Mouse (Mus musculus): ENCODE results near the gene Olfr631. TPM values are rescaled to one million over a fixed set of nuclear protein-coding genes. Genes with fewer than 3 reads are reported as not detected.

Gene Olfr631
- polyA plus RNA-seq, 1 experiment = not detected

GRCm38 (mm10) chr7:103912969-103913511 is 15.6 kb upstream of the Olfr631 start:
- H3K36me3 ChIP-seq (ENCODE audit: control insufficient read depth, insufficient read depth) = no peaks in the 10 kb centered on the region
- no peaks in the 10 kb centered on the region for H3K79me2 ChIP-seq (ENCODE audit: control insufficient read depth, insufficient read depth)
- H3K4me2 ChIP-seq (ENCODE audit: low read depth) = no peak overlapping the region
- H3K27me3 ChIP-seq (ENCODE audit: control insufficient read depth, insufficient read depth, insufficient read length) = no peaks in the 10 kb centered on the region
- no peak overlapping the region for H3K4me3 ChIP-seq
- TF ChIP-seq TCF3 (IDR thresholded peaks at IDR 0.05; ENCODE audit: insufficient read length, low read depth) (no peak), POLR2A (IDR thresholded peaks at IDR 0.05; ENCODE audit: insufficient read length, low read depth) (no peak), MYOG (IDR thresholded peaks at IDR 0.05; ENCODE audit: control insufficient read depth in 1 of 3, insufficient read depth in 1 of 3, insufficient read length in 2 of 3, low read depth in 2 of 3) (no peak), MAX (IDR thresholded peaks at IDR 0.05; ENCODE audit: low read depth) (no peak), CEBPB (IDR thresholded peaks at IDR 0.05; ENCODE audit: insufficient read depth, poor library complexity, severe bottlenecking) (no peak), MYOD1 (IDR thresholded peaks at IDR 0.05; ENCODE audit: control insufficient read depth in 1 of 3, insufficient read length in 2 of 3, low read depth in 2 of 3) (no peak), POLR2AphosphoS2 (IDR thresholded peaks at IDR 0.05; ENCODE audit: insufficient read length, low read depth) (no peak), E2F4 (IDR thresholded peaks at IDR 0.05; ENCODE audit: insufficient read depth) (no peak), TCF12 (IDR thresholded peaks at IDR 0.05; ENCODE audit: insufficient read depth, poor library complexity, severe bottlenecking) (no peak), REST (IDR thresholded peaks at IDR 0.05; ENCODE audit: insufficient read depth, insufficient read length) (no peak), USF1 (IDR thresholded peaks at IDR 0.05; ENCODE audit: low read depth) (no peak), SRF (IDR thresholded peaks at IDR 0.05; ENCODE audit: control insufficient read depth, insufficient read length, low read depth) (no peak)
- no peak overlapping the region for H3ac ChIP-seq (ENCODE audit: control insufficient read depth, insufficient read length)

- TF ChIP-seq POLR2AphosphoS2 (IDR thresholded peaks at IDR 0.05; ENCODE audit: insufficient read length, low read depth) (no peak), REST (IDR thresholded peaks at IDR 0.05; ENCODE audit: insufficient read depth, insufficient read length) (no peak), E2F4 (IDR thresholded peaks at IDR 0.05; ENCODE audit: insufficient read depth) (no peak), SRF (IDR thresholded peaks at IDR 0.05; ENCODE audit: control insufficient read depth, insufficient read length, low read depth) (no peak), TCF12 (IDR thresholded peaks at IDR 0.05; ENCODE audit: insufficient read depth, poor library complexity, severe bottlenecking) (no peak), TCF3 (IDR thresholded peaks at IDR 0.05; ENCODE audit: insufficient read length, low read depth) (no peak), POLR2A (IDR thresholded peaks at IDR 0.05; ENCODE audit: insufficient read length, low read depth) (no peak), MAX (IDR thresholded peaks at IDR 0.05; ENCODE audit: low read depth) (no peak), USF1 (IDR thresholded peaks at IDR 0.05; ENCODE audit: low read depth) (no peak), MYOD1 (IDR thresholded peaks at IDR 0.05; ENCODE audit: control insufficient read depth in 1 of 3, insufficient read length in 2 of 3, low read depth in 2 of 3) (no peak), MYOG (IDR thresholded peaks at IDR 0.05; ENCODE audit: control insufficient read depth in 1 of 3, insufficient read depth in 1 of 3, insufficient read length in 2 of 3, low read depth in 2 of 3) (no peak), CEBPB (IDR thresholded peaks at IDR 0.05; ENCODE audit: insufficient read depth, poor library complexity, severe bottlenecking) (no peak)
- H3K27me3 ChIP-seq (ENCODE audit: control insufficient read depth, insufficient read depth, insufficient read length) = no peaks in the 10 kb centered on the region
These were observed 13.3 kb upstream of the Olfr631 start for GRCm38 (mm10) chr7:103915338-103915737.

GRCm38 (mm10) chr7:103934264-103934663 is 5.6 kb downstream of the Olfr631 start, which contains the start of gene Olfr632:
Olfr632 (plus strand) TSS chr7:103934347.
- Histone ChIP-seq H3K36me3 (ENCODE audit: control insufficient read depth, insufficient read depth) (no peaks in the 10 kb centered on the region), H3K4me3 (no peak within 1 kb of the TSS), H3ac (ENCODE audit: control insufficient read depth, insufficient read length) (no peak within 1 kb of the TSS), H3K27me3 (ENCODE audit: control insufficient read depth, insufficient read depth, insufficient read length) (no peaks in the 10 kb centered on the region), H3K4me2 (ENCODE audit: low read depth) (no peak within 1 kb of the TSS), H3K79me2 (ENCODE audit: control insufficient read depth, insufficient read depth) (no peaks in the 10 kb centered on the region)
- TF ChIP-seq CEBPB (IDR thresholded peaks at IDR 0.05; ENCODE audit: insufficient read depth, poor library complexity, severe bottlenecking) (no peak), MYOG (IDR thresholded peaks at IDR 0.05; ENCODE audit: control insufficient read depth in 1 of 3, insufficient read depth in 1 of 3, insufficient read length in 2 of 3, low read depth in 2 of 3) (no peak), POLR2AphosphoS2 (IDR thresholded peaks at IDR 0.05; ENCODE audit: insufficient read length, low read depth) (no peak), USF1 (IDR thresholded peaks at IDR 0.05; ENCODE audit: low read depth) (no peak), MAX (IDR thresholded peaks at IDR 0.05; ENCODE audit: low read depth) (no peak), POLR2A (IDR thresholded peaks at IDR 0.05; ENCODE audit: insufficient read length, low read depth) (no peak), TCF3 (IDR thresholded peaks at IDR 0.05; ENCODE audit: insufficient read length, low read depth) (no peak)

More at GRCm38 (mm10) chr7:103915338-103915737, 13.3 kb upstream of the Olfr631 start:
- H3ac ChIP-seq (ENCODE audit: control insufficient read depth, insufficient read length) = no peak overlapping the region
- no peak overlapping the region for H3K4me3 ChIP-seq
- H3K36me3 ChIP-seq (ENCODE audit: control insufficient read depth, insufficient read depth) = no peaks in the 10 kb centered on the region
- no peak overlapping the region for H3K4me2 ChIP-seq (ENCODE audit: low read depth)
- no peaks in the 10 kb centered on the region for H3K79me2 ChIP-seq (ENCODE audit: control insufficient read depth, insufficient read depth)

- Histone ChIP-seq H3K79me2 (ENCODE audit: control insufficient read depth, insufficient read depth) (no peaks in the 10 kb centered on the region), H3K4me3 (no peak overlapping the region), H3K4me2 (ENCODE audit: low read depth) (no peak overlapping the region), H3K27me3 (ENCODE audit: control insufficient read depth, insufficient read depth, insufficient read length) (no peaks in the 10 kb centered on the region), H3K36me3 (ENCODE audit: control insufficient read depth, insufficient read depth) (no peaks in the 10 kb centered on the region), H3ac (ENCODE audit: control insufficient read depth, insufficient read length) (no peak overlapping the region)
- no peak for TF ChIP-seq E2F4 (IDR thresholded peaks at IDR 0.05; ENCODE audit: insufficient read depth)
- TF ChIP-seq REST (IDR thresholded peaks at IDR 0.05; ENCODE audit: insufficient read depth, insufficient read length) = no peak
- no peak for TF ChIP-seq SRF (IDR thresholded peaks at IDR 0.05; ENCODE audit: control insufficient read depth, insufficient read length, low read depth)
- no peak for TF ChIP-seq MYOG (IDR thresholded peaks at IDR 0.05; ENCODE audit: control insufficient read depth in 1 of 3, insufficient read depth in 1 of 3, insufficient read length in 2 of 3, low read depth in 2 of 3)
- TF ChIP-seq POLR2AphosphoS2 (IDR thresholded peaks at IDR 0.05; ENCODE audit: insufficient read length, low read depth) = no peak
- no peak for TF ChIP-seq TCF3 (IDR thresholded peaks at IDR 0.05; ENCODE audit: insufficient read length, low read depth)
- no peak for TF ChIP-seq MAX (IDR thresholded peaks at IDR 0.05; ENCODE audit: low read depth)
- TF ChIP-seq USF1 (IDR thresholded peaks at IDR 0.05; ENCODE audit: low read depth) = no peak
- no peak for TF ChIP-seq CEBPB (IDR thresholded peaks at IDR 0.05; ENCODE audit: insufficient read depth, poor library complexity, severe bottlenecking)
- TF ChIP-seq POLR2A (IDR thresholded peaks at IDR 0.05; ENCODE audit: insufficient read length, low read depth) = no peak
- TF ChIP-seq MYOD1 (IDR thresholded peaks at IDR 0.05; ENCODE audit: control insufficient read depth in 1 of 3, insufficient read length in 2 of 3, low read depth in 2 of 3) = no peak
- TF ChIP-seq TCF12 (IDR thresholded peaks at IDR 0.05; ENCODE audit: insufficient read depth, poor library complexity, severe bottlenecking) = no peak
These were observed 14.1 kb downstream of the Olfr631 start for GRCm38 (mm10) chr7:103942730-103943129.

Measured in myocyte (in vitro differentiated cells).